Mouse (Mus musculus) hindbrain, embryonic 11.5 days (tissue): ENCODE data around the gene Gm42517. TPM values are rescaled to one million over a fixed set of nuclear protein-coding genes. Genes with fewer than 3 reads are reported as not detected.

Source experiments
- ATAC-seq: fragments of 200-750 bp; cut with Nextera tagmentation; 2 replicates; pipeline ENCODE4 v1.8.0; 2017; ENCODE audit warnings: mild to moderate bottlenecking, moderate TSS enrichment, moderate library complexity; ENCODE audit not compliant: low FRiP score
- DNase-seq: peaks from one replicate; pipeline ENCODE4 v3.0.0-alpha.2; 2015; ENCODE audit warnings: low spot score
- H3K27ac ChIP-seq: fragments of 300-500 bp; sonication (generic); 2 replicates; pipeline ENCODE4 v1.5.1; 2014; ENCODE audit warnings: mild to moderate bottlenecking, low read depth, low read length
- H3K27me3 ChIP-seq: fragments of 300-500 bp; sonication (generic); 2 replicates; pipeline ENCODE4 v1.6.1; 2014; ENCODE audit warnings: mild to moderate bottlenecking, low read length, moderate library complexity, mixed read lengths; ENCODE audit not compliant: control insufficient read depth, insufficient read depth
- H3K36me3 ChIP-seq: fragments of 300-500 bp; sonication (generic); 2 replicates; pipeline ENCODE4 v1.6.1; 2014; ENCODE audit warnings: mild to moderate bottlenecking, low read length, moderate library complexity, mixed read lengths; ENCODE audit not compliant: control insufficient read depth, insufficient read depth
- H3K4me1 ChIP-seq: fragments of 300-500 bp; sonication (generic); replicated peaks from 2 replicates; pipeline ENCODE4 v1.6.1; 2014; ENCODE audit warnings: low read length, mixed read lengths; ENCODE audit not compliant: control insufficient read depth, insufficient read depth
- H3K4me2 ChIP-seq: fragments of 300-500 bp; sonication (generic); replicated peaks from 2 replicates; pipeline ENCODE4 v1.6.1; 2014; ENCODE audit warnings: mild to moderate bottlenecking, low read depth, low read length
- H3K4me3 ChIP-seq: fragments of 300-500 bp; sonication (generic); 2 replicates; pipeline ENCODE4 v1.5.1; 2014; ENCODE audit warnings: low read depth, low read length
- H3K9ac ChIP-seq: fragments of 300-500 bp; sonication (generic); 2 replicates; pipeline ENCODE4 v1.6.1; 2014; ENCODE audit warnings: low read depth, low read length
- H3K9me3 ChIP-seq: fragments of 300-500 bp; sonication (generic); 2 replicates; pipeline ENCODE4 v1.6.1; 2016; ENCODE audit warnings: low read length; ENCODE audit not compliant: control insufficient read depth
- WGBS: fragments of 180-500 bp; shearing (Covaris S2); extraction: QIAGEN DNeasy Blood & Tissue Kit; methylation state at CpG from one replicate; pipeline ENCODE4 v1.1.7; 2014; 5-methylcytosine and 5-hydroxymethylcytosine counted together
- polyA plus RNA-seq: library from polyadenylated mRNA; unstranded; fragments of >200 nt; fragmentation: Nextera tagmentation; extraction: Ambion mirVana; gene quantifications from 2 replicates; pipeline ENCODE4 v1.2.1, GENCODE M21; 2014

Gm42517 gene
- polyA plus RNA-seq, 1 experiment from 2014 or later, result 0.15 TPM

GRCm38 (mm10) chr5:108362330-108362729 lies 5.4 kb downstream of the Gm42517 start:
- WGBS, result 31% methylated on average over 3 of the region's 3 CpGs
- Histone ChIP-seq H3K4me1 (peaks cover 11% of the 10 kb centered on the region; the same call in 1 of the 2 replicates), H3K36me3 (no peaks in the 10 kb centered on the region), H3K4me2 (no peak overlapping the region), H3K9ac (no peak overlapping the region), H3K27me3 (peaks cover 34% of the 10 kb centered on the region), H3K27ac (no peak overlapping the region), H3K4me3 (no peak overlapping the region), H3K9me3 (no peaks in the 10 kb centered on the region)
- DNase-seq, result no peak
- ATAC-seq, result no peak

GRCm38 (mm10) chr5:108360211-108360610 lies 7.5 kb downstream of the Gm42517 start:
- H3K9ac ChIP-seq, result no peak overlapping the region
- H3K4me2 ChIP-seq, result no peak overlapping the region
- no peak overlapping the region for H3K4me3 ChIP-seq
- H3K27me3 ChIP-seq, result peaks cover 14% of the 10 kb centered on the region
- no peak overlapping the region for H3K27ac ChIP-seq
- H3K36me3 ChIP-seq, result no peaks in the 10 kb centered on the region
- H3K4me1 ChIP-seq, result no peaks in the 10 kb centered on the region
- DNase-seq (no peak), ATAC-seq (no peak)
- no peaks in the 10 kb centered on the region for H3K9me3 ChIP-seq
- 90% methylated on average over 4 of the region's 4 CpGs for WGBS

GRCm38 (mm10) chr5:108359491-108359890 lies 8.2 kb downstream of the Gm42517 start:
- Histone ChIP-seq H3K4me2 (no peak overlapping the region), H3K4me1 (no peaks in the 10 kb centered on the region), H3K9me3 (no peaks in the 10 kb centered on the region), H3K36me3 (no peaks in the 10 kb centered on the region), H3K4me3 (no peak overlapping the region), H3K27ac (no peak overlapping the region), H3K9ac (no peak overlapping the region), H3K27me3 (peaks cover 7% of the 10 kb centered on the region; the same call in 1 of the 2 replicates)
- ATAC-seq (no peak), DNase-seq (no peak)
- 88% methylated on average over 9 of the region's 9 CpGs for WGBS

GRCm38 (mm10) chr5:108357862-108358261 lies 9.9 kb downstream of the Gm42517 start:
- DNase-seq (no peak), ATAC-seq (no peak)
- Histone ChIP-seq H3K27ac (no peak overlapping the region), H3K4me2 (no peak overlapping the region), H3K36me3 (no peaks in the 10 kb centered on the region), H3K9ac (no peak overlapping the region), H3K9me3 (no peaks in the 10 kb centered on the region), H3K27me3 (no peaks in the 10 kb centered on the region), H3K4me3 (no peak overlapping the region), H3K4me1 (no peaks in the 10 kb centered on the region)
- 90% methylated on average over 1 of the region's 1 CpGs for WGBS

GRCm38 (mm10) chr5:108354056-108354455 lies 13.7 kb downstream of the Gm42517 start:
- H3K27me3 ChIP-seq, result no peaks in the 10 kb centered on the region
- no peak for DNase-seq

GRCm38 (mm10) chr5:108349511-108350148 lies 18.1 kb downstream of the Gm42517 start:
- Histone ChIP-seq H3K9me3 (no peaks in the 10 kb centered on the region), H3K4me2 (no peak overlapping the region), H3K36me3 (0 out of 2 replicates have a peak, but pooled peaks cover 4% of the 10 kb centered on the region), H3K4me3 (no peak overlapping the region), H3K9ac (no peak overlapping the region), H3K27me3 (no peaks in the 10 kb centered on the region), H3K27ac (no peak overlapping the region), H3K4me1 (no peaks in the 10 kb centered on the region)
- ATAC-seq (no peak), DNase-seq (no peak)
- 95% methylated on average over 9 of the region's 9 CpGs for WGBS

More at GRCm38 (mm10) chr5:108354056-108354455, 13.7 kb downstream of the Gm42517 start:
- H3K4me3 ChIP-seq, result no peak overlapping the region
- no peaks in the 10 kb centered on the region for H3K4me1 ChIP-seq
- 87% methylated on average over 2 of the region's 2 CpGs for WGBS
- no peak for ATAC-seq
- H3K36me3 ChIP-seq, result 0 out of 2 replicates have a peak, but pooled peaks cover 4% of the 10 kb centered on the region
- no peak overlapping the region for H3K4me2 ChIP-seq
- H3K9me3 ChIP-seq, result no peaks in the 10 kb centered on the region
- H3K9ac ChIP-seq, result no peak overlapping the region
- no peak overlapping the region for H3K27ac ChIP-seq

GRCm38 (mm10) chr5:108347843-108348242 lies 19.9 kb downstream of the Gm42517 start:
- H3K4me1 ChIP-seq, result no peaks in the 10 kb centered on the region
- 0 out of 2 replicates have a peak, but pooled peaks cover 4% of the 10 kb centered on the region for H3K36me3 ChIP-seq
- no peak overlapping the region for H3K27ac ChIP-seq
- H3K4me2 ChIP-seq, result no peak overlapping the region
- H3K27me3 ChIP-seq, result no peaks in the 10 kb centered on the region
- H3K4me3 ChIP-seq, result no peak overlapping the region
- H3K9me3 ChIP-seq, result no peaks in the 10 kb centered on the region
- H3K9ac ChIP-seq, result no peak overlapping the region
- ATAC-seq (no peak), DNase-seq (no peak)
- WGBS, result 87% methylated on average over 6 of the region's 6 CpGs

- no peaks in the 10 kb centered on the region for H3K9me3 ChIP-seq
- H3K4me3 ChIP-seq, result no peak overlapping the region
- H3K36me3 ChIP-seq, result no peaks in the 10 kb centered on the region
- no peak overlapping the region for H3K27ac ChIP-seq
- WGBS, result 87% methylated on average over 10 of the region's 10 CpGs
- H3K9ac ChIP-seq, result no peak overlapping the region
- DNase-seq (no peak), ATAC-seq (no peak)
- no peaks in the 10 kb centered on the region for H3K4me1 ChIP-seq
- no peak overlapping the region for H3K4me2 ChIP-seq
- no peaks in the 10 kb centered on the region for H3K27me3 ChIP-seq
These were observed 22.2 kb downstream of the Gm42517 start for GRCm38 (mm10) chr5:108345313-108346071.
